Mouse (Mus musculus): Measurements from ENCODE around the gene Foxo1. TPM values are rescaled to one million over a fixed set of nuclear protein-coding genes. Genes with fewer than 3 reads are reported as not detected.

The Foxo1 gene
- total and polyA plus RNA-seq, 3 experiments, result 0.31 to 2.5 TPM; not detected in 1

- TF ChIP-seq MAX (IDR thresholded peaks at IDR 0.05; ENCODE audit: low read length), result no peak; the same call in 1 of the 2 replicates
- TF ChIP-seq UBTF (IDR thresholded peaks at IDR 0.05; ENCODE audit: borderline replicate concordance, insufficient read depth, low read depth, low read length), result no peak
- TF ChIP-seq USF2 (IDR thresholded peaks at IDR 0.05; ENCODE audit: borderline replicate concordance in 1 of 2, insufficient read depth in 1 of 2, low read depth in 1 of 2, low read length in 2 of 2), result no peak
Measured at GRCm38 (mm10) chr3:52267652-52268486, at the start of gene Foxo1 (continued).

DNA sequence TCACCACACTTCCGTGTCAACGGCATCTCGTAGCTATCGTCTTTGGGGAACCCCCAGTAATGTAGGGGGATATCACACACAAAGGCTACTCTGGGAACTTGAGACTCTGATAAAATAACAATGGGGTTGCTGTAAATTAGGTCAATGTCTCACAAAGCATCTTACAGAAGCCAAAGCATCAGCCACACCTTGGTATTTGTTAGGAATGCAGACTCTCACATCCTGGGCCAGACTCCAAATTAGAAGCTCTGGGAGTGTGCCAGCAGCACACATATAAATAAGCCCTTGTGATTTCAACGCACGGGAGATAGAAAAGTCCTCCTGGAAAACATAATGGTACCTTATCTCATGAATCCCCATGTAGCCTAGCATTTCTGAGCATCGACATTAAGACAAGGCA is 49.3 kb upstream of the Foxo1 start:
- Histone ChIP-seq H3K79me2 (ENCODE audit: control insufficient read depth, insufficient read depth, low read length, poor library complexity) (no peaks in the 10 kb centered on the region), H3K4me1 (ENCODE audit: control insufficient read depth in 1 of 2, insufficient read depth in 2 of 2, low read length in 2 of 2) (no peaks in the 10 kb centered on the region), H3K9ac (ENCODE audit: control insufficient read depth, low read depth, low read length, poor library complexity, severe bottlenecking) (no peak overlapping the region), H3K4me3 (ENCODE audit: control insufficient read depth in 1 of 2, insufficient read depth in 1 of 2, low read depth in 2 of 2, low read length in 2 of 2) (no peak overlapping the region), H3K36me3 (ENCODE audit: control insufficient read depth in 1 of 2, insufficient read depth in 2 of 2, low read length in 2 of 2) (no peaks in the 10 kb centered on the region), H3K27ac (ENCODE audit: control insufficient read depth, low read depth, low read length) (no peak overlapping the region), H3K27me3 (ENCODE audit: control insufficient read depth in 1 of 2, insufficient read depth in 2 of 2, low read length in 2 of 2) (no peaks in the 10 kb centered on the region), H3K9me3 (replicated peaks; ENCODE audit: insufficient read depth, low read length) (no peaks in the 10 kb centered on the region)
- no peak for DNase-seq (ENCODE audit: low read depth, low spot score)
- TF ChIP-seq E2F4 (IDR thresholded peaks at IDR 0.05; ENCODE audit: borderline replicate concordance, low read depth, low read length) (no peak), TCF12 (IDR thresholded peaks at IDR 0.05; ENCODE audit: low read depth, low read length) (no peak), KAT2A (conservative IDR thresholded peaks at IDR 0.05; ENCODE audit: low read depth, low read length) (no peak), POLR2AphosphoS5 (IDR thresholded peaks at IDR 0.05; ENCODE audit: borderline replicate concordance, low read depth, low read length) (no peak), CHD1 (IDR thresholded peaks at IDR 0.05; ENCODE audit: low read depth, low read length) (no peak), TAL1 (IDR thresholded peaks at IDR 0.05; ENCODE audit: low read length) (no peak), RAD21 (IDR thresholded peaks at IDR 0.05; ENCODE audit: low read depth, low read length) (no peak)

DNA sequence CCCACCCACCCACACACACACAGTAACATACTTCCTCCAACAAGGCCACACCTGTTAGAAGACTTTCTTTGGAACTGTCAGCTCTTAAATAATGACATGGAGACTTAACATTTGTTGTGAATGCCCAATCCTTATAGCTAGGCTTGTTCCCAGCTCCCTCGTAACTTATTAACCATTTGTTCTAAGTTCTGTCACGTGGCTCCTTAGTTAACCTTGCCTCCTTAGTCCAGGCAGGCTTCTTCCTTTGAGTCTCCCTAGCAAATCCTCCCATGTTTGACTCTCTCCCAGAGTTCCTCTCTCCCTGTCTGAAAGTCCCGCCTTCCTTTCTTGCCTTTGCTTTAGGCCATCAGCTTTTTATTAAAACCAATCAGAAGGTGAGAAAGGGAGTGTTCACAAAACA is 47.1 kb upstream of the Foxo1 start:
- Histone ChIP-seq H3K36me3 (ENCODE audit: control insufficient read depth in 1 of 2, insufficient read depth in 2 of 2, low read length in 2 of 2) (no peaks in the 10 kb centered on the region), H3K4me1 (ENCODE audit: control insufficient read depth in 1 of 2, insufficient read depth in 2 of 2, low read length in 2 of 2) (no peaks in the 10 kb centered on the region), H3K27me3 (ENCODE audit: control insufficient read depth in 1 of 2, insufficient read depth in 2 of 2, low read length in 2 of 2) (no peaks in the 10 kb centered on the region), H3K9ac (ENCODE audit: control insufficient read depth, low read depth, low read length, poor library complexity, severe bottlenecking) (no peak overlapping the region), H3K27ac (ENCODE audit: control insufficient read depth, low read depth, low read length) (no peak overlapping the region), H3K9me3 (replicated peaks; ENCODE audit: insufficient read depth, low read length) (no peaks in the 10 kb centered on the region), H3K79me2 (ENCODE audit: control insufficient read depth, insufficient read depth, low read length, poor library complexity) (no peaks in the 10 kb centered on the region), H3K4me3 (ENCODE audit: control insufficient read depth in 1 of 2, insufficient read depth in 1 of 2, low read depth in 2 of 2, low read length in 2 of 2) (no peak overlapping the region)
- TF ChIP-seq GABPA (IDR thresholded peaks at IDR 0.05; ENCODE audit: low read depth, low read length) (no peak), POLR2AphosphoS5 (IDR thresholded peaks at IDR 0.05; ENCODE audit: borderline replicate concordance, low read depth, low read length) (no peak), USF1 (IDR thresholded peaks at IDR 0.05; ENCODE audit: low read depth, low read length) (no peak), CTCF (IDR thresholded peaks at IDR 0.05 in 2 of 3, conservative IDR thresholded peaks at IDR 0.05 in 1 of 3; ENCODE audit: control insufficient read depth in 1 of 3, insufficient read depth in 1 of 3, low read depth in 2 of 3, low read length in 3 of 3, poor library complexity in 1 of 3, severe bottlenecking in 1 of 3) (no peak), RCOR1 (IDR thresholded peaks at IDR 0.05; ENCODE audit: low read depth, low read length) (no peak), ETS1 (IDR thresholded peaks at IDR 0.05; ENCODE audit: low read depth, low read length) (no peak), BHLHE40 (IDR thresholded peaks at IDR 0.05; ENCODE audit: borderline replicate concordance, low read depth, low read length) (no peak), E2F4 (IDR thresholded peaks at IDR 0.05; ENCODE audit: borderline replicate concordance, low read depth, low read length) (no peak), POLR2AphosphoS2 (IDR thresholded peaks at IDR 0.05; ENCODE audit: low read length) (no peak), MAX (IDR thresholded peaks at IDR 0.05; ENCODE audit: low read length) (no peak), USF2 (IDR thresholded peaks at IDR 0.05; ENCODE audit: borderline replicate concordance in 1 of 2, insufficient read depth in 1 of 2, low read depth in 1 of 2, low read length in 2 of 2) (no peak), ZNF384 (IDR thresholded peaks at IDR 0.05; ENCODE audit: low read depth, low read length) (no peak), MXI1 (IDR thresholded peaks at IDR 0.05; ENCODE audit: low read depth, low read length) (no peak)
- DNase-seq (ENCODE audit: low read depth, low spot score), result no peak
